Mouse (Mus musculus): Measurements from ENCODE around the gene Srrm4. TPM values are rescaled to one million over a fixed set of nuclear protein-coding genes. Genes with fewer than 3 reads are reported as not detected.

The Srrm4 gene
- polyA plus RNA-seq, 1 experiment from 2014 or later, result 20.7 TPM

DNA sequence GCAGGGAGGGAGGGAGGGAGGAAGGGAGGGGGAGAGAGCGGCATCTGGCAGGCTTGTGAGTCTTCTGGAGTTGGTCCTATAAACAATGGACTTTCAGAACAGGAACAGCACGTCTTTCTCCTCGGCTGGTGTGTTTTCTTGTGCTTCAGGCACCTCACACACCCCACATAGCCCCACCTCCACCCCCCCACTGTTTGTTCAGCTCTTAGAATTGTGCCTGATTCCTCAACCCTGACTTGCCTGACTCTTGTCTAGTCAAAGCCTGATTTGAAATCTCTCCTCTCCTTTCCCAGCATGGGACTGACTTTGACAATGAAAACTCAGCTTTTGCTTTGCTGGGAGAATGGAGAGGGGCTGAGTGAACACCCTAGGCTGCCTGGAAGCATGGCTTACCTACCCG lies 184.3 kb downstream of the Srrm4 start:
- Histone ChIP-seq H3K9me3 (ENCODE audit: control insufficient read depth, low read length) (no peaks in the 10 kb centered on the region), H3K4me1 (ENCODE audit: control insufficient read depth, insufficient read depth, low read length) (peaks cover 8% of the 10 kb centered on the region; the same call in 1 of the 2 replicates), H3K27ac (ENCODE audit: low read depth, low read length) (no peak overlapping the region), H3K4me3 (ENCODE audit: low read depth, low read length) (no peak overlapping the region), H3K27me3 (ENCODE audit: control insufficient read depth, insufficient read depth, low read length) (no peaks in the 10 kb centered on the region), H3K36me3 (ENCODE audit: control insufficient read depth, insufficient read depth, low read length) (no peaks in the 10 kb centered on the region), H3K4me2 (ENCODE audit: low read depth) (no peak overlapping the region), H3K9ac (ENCODE audit: low read length) (no peak overlapping the region)
- WGBS, result 38% methylated on average over 4 of the region's 4 CpGs
- DNase-seq (ENCODE audit: low spot score) (no peak), ATAC-seq (ENCODE audit: insufficient read depth, low FRiP score, low TSS enrichment) (no peak)

DNA sequence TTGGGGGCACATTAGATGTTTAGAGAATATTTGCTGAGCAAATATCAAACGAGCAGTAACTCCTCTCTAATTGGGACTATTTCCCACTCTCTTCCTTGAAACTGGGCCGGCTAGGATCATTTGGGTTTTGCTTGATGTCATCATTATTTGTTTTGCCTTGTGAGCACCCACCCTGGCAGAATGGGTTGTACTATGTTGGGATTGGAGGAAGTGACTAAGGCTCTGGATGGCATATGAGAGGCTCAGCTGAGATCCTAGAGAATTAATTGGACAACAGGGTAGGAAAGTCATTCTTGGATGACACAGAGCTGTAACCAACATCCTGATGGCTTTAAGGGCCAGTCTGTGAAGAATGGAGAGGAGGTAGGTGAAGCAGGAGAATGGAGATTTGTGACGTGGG lies 185.1 kb downstream of the Srrm4 start:
- no peaks in the 10 kb centered on the region for H3K27me3 ChIP-seq (ENCODE audit: control insufficient read depth, insufficient read depth, low read length)
- DNase-seq (ENCODE audit: low spot score) (no peak), ATAC-seq (ENCODE audit: insufficient read depth, low FRiP score, low TSS enrichment) (no peak)
- 77% methylated on average over 3 of the region's 3 CpGs for WGBS
- H3K4me1 ChIP-seq (ENCODE audit: control insufficient read depth, insufficient read depth, low read length), result peaks cover 8% of the 10 kb centered on the region; the same call in 1 of the 2 replicates
- no peaks in the 10 kb centered on the region for H3K36me3 ChIP-seq (ENCODE audit: control insufficient read depth, insufficient read depth, low read length)
- no peak overlapping the region for H3K27ac ChIP-seq (ENCODE audit: low read depth, low read length)
- H3K9me3 ChIP-seq (ENCODE audit: control insufficient read depth, low read length), result no peaks in the 10 kb centered on the region
- H3K4me3 ChIP-seq (ENCODE audit: low read depth, low read length), result no peak overlapping the region
- H3K9ac ChIP-seq (ENCODE audit: low read length), result no peak overlapping the region
- no peak overlapping the region for H3K4me2 ChIP-seq (ENCODE audit: low read depth)

DNA sequence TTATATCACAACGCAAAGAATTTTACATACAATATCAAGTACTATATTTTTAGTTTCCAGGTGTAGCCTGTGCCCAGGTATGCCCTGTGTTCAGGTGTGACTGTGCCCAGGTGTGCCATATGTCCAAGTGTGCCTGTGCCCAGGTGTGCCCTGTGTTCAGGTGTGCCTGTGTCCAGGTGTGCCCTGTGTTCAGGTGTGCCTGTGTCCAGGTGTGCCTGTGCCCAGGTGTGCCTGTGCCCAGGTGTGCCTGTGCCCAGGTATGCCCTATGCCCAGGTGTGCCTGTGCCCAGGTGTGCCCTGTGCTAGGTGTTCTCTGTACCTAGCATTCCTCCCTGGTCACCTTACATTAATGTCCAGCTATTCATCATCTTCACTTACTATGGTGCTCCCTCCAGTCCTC lies 185.7 kb downstream of the Srrm4 start:
- Histone ChIP-seq H3K9ac (ENCODE audit: low read length) (no peak overlapping the region), H3K27ac (ENCODE audit: low read depth, low read length) (no peak overlapping the region), H3K4me3 (ENCODE audit: low read depth, low read length) (no peak overlapping the region), H3K4me2 (ENCODE audit: low read depth) (no peak overlapping the region), H3K9me3 (ENCODE audit: control insufficient read depth, low read length) (no peaks in the 10 kb centered on the region), H3K4me1 (ENCODE audit: control insufficient read depth, insufficient read depth, low read length) (peaks cover 8% of the 10 kb centered on the region; the same call in 1 of the 2 replicates), H3K27me3 (ENCODE audit: control insufficient read depth, insufficient read depth, low read length) (no peaks in the 10 kb centered on the region), H3K36me3 (ENCODE audit: control insufficient read depth, insufficient read depth, low read length) (no peaks in the 10 kb centered on the region)
- 94% methylated on average over 1 of the region's 1 CpGs for WGBS
- ATAC-seq (ENCODE audit: insufficient read depth, low FRiP score, low TSS enrichment) (no peak), DNase-seq (ENCODE audit: low spot score) (no peak)

GRCm38 (mm10) chr5:116404063-116404462 lies 187.6 kb downstream of the Srrm4 start:
- Histone ChIP-seq H3K36me3 (ENCODE audit: control insufficient read depth, insufficient read depth, low read length) (no peaks in the 10 kb centered on the region), H3K27me3 (ENCODE audit: control insufficient read depth, insufficient read depth, low read length) (no peaks in the 10 kb centered on the region), H3K4me3 (ENCODE audit: low read depth, low read length) (no peak overlapping the region), H3K4me2 (ENCODE audit: low read depth) (no peak overlapping the region), H3K27ac (ENCODE audit: low read depth, low read length) (no peak overlapping the region), H3K4me1 (ENCODE audit: control insufficient read depth, insufficient read depth, low read length) (no peaks in the 10 kb centered on the region), H3K9me3 (ENCODE audit: control insufficient read depth, low read length) (no peaks in the 10 kb centered on the region), H3K9ac (ENCODE audit: low read length) (no peak overlapping the region)
- DNase-seq (ENCODE audit: low spot score) (no peak), ATAC-seq (ENCODE audit: insufficient read depth, low FRiP score, low TSS enrichment) (no peak)
- 79% methylated on average over 2 of the region's 2 CpGs for WGBS

DNA sequence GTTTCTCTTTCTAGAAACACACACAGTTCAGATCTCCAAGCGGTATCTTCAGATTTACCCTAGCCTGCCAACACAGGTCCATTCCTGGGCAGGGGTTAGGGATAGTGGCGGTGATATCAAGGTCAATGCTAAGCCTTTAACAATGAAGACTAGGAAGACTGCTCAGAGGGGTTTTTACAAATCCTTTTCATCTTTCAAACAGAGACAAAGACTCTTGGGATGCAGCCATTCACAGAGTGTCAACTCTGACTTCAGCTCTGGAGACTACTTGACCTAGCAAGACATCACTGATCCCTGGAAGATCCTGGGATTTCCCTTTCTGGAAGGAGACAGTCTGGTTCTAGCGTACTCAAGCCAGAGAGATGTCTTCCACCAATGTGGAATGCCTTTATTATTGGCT lies 190.8 kb downstream of the Srrm4 start:
- H3K27ac ChIP-seq (ENCODE audit: low read depth, low read length), result no peak overlapping the region
- no peak overlapping the region for H3K4me3 ChIP-seq (ENCODE audit: low read depth, low read length)
- no peaks in the 10 kb centered on the region for H3K27me3 ChIP-seq (ENCODE audit: control insufficient read depth, insufficient read depth, low read length)
- H3K9me3 ChIP-seq (ENCODE audit: control insufficient read depth, low read length), result no peaks in the 10 kb centered on the region
- no peak for DNase-seq (ENCODE audit: low spot score)
- H3K4me2 ChIP-seq (ENCODE audit: low read depth), result no peak overlapping the region
- ATAC-seq (ENCODE audit: insufficient read depth, low FRiP score, low TSS enrichment), result no peak
- H3K4me1 ChIP-seq (ENCODE audit: control insufficient read depth, insufficient read depth, low read length), result no peaks in the 10 kb centered on the region
- H3K36me3 ChIP-seq (ENCODE audit: control insufficient read depth, insufficient read depth, low read length), result no peaks in the 10 kb centered on the region
- H3K9ac ChIP-seq (ENCODE audit: low read length), result no peak overlapping the region
- WGBS, result 85% methylated on average over 3 of the region's 3 CpGs

DNA sequence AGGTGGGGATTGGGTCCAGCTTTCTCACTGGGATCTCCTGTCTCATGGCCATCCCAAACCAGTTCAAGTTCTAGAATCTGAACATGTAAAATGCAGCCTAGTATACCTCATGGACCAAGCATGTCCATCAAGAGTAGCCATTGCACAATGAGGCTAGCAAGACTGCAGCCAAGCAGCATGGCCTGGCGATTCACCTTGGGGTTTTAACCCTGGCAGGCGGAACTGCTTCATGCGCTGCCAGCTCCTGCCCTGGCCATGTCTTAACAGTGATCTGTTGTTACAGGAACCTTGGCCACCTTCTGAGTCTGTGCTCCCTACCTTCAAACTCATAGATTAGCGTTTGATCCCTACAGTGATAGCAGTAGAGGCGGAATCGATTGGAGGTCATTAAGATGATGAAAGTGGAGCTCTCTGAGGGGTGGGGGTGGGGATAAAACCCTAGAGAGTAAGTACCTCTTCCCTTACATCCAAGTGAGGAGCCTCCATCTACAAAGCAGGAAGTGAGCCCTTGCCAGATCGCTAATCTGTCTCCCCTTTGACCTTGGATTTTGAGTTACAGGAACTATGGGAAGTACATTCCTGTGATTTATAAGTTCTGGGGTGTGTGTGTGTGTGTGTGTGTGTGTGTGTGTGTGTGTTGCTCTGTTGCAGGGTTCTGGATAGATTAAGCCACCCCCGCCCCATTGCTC lies 191.4 kb downstream of the Srrm4 start:
- no peaks in the 10 kb centered on the region for H3K9me3 ChIP-seq (ENCODE audit: control insufficient read depth, low read length)
- H3K4me1 ChIP-seq (ENCODE audit: control insufficient read depth, insufficient read depth, low read length), result no peaks in the 10 kb centered on the region
- WGBS, result 80% methylated on average over 8 of the region's 8 CpGs
- DNase-seq (ENCODE audit: low spot score) (no peak), ATAC-seq (ENCODE audit: insufficient read depth, low FRiP score, low TSS enrichment) (no peak)
- no peaks in the 10 kb centered on the region for H3K36me3 ChIP-seq (ENCODE audit: control insufficient read depth, insufficient read depth, low read length)
- no peak overlapping the region for H3K4me2 ChIP-seq (ENCODE audit: low read depth)
- no peak overlapping the region for H3K4me3 ChIP-seq (ENCODE audit: low read depth, low read length)
- no peaks in the 10 kb centered on the region for H3K27me3 ChIP-seq (ENCODE audit: control insufficient read depth, insufficient read depth, low read length)
- no peak overlapping the region for H3K27ac ChIP-seq (ENCODE audit: low read depth, low read length)
- no peak overlapping the region for H3K9ac ChIP-seq (ENCODE audit: low read length)

- no peaks in the 10 kb centered on the region for H3K36me3 ChIP-seq (ENCODE audit: control insufficient read depth, insufficient read depth, low read length)
- H3K4me1 ChIP-seq (ENCODE audit: control insufficient read depth, insufficient read depth, low read length), result no peaks in the 10 kb centered on the region
- 81% methylated on average over 5 of the region's 5 CpGs for WGBS
- DNase-seq (ENCODE audit: low spot score) (no peak), ATAC-seq (ENCODE audit: insufficient read depth, low FRiP score, low TSS enrichment) (no peak)
- H3K9me3 ChIP-seq (ENCODE audit: control insufficient read depth, low read length), result no peaks in the 10 kb centered on the region
- H3K27me3 ChIP-seq (ENCODE audit: control insufficient read depth, insufficient read depth, low read length), result no peaks in the 10 kb centered on the region
- H3K27ac ChIP-seq (ENCODE audit: low read depth, low read length), result no peak overlapping the region
- H3K4me3 ChIP-seq (ENCODE audit: low read depth, low read length), result no peak overlapping the region
- no peak overlapping the region for H3K4me2 ChIP-seq (ENCODE audit: low read depth)
- no peak overlapping the region for H3K9ac ChIP-seq (ENCODE audit: low read length)
Observed at GRCm38 (mm10) chr5:116396104-116396503, 195.5 kb downstream of the Srrm4 start.

- H3K4me1 ChIP-seq (ENCODE audit: control insufficient read depth, insufficient read depth, low read length), result no peaks in the 10 kb centered on the region
- DNase-seq (ENCODE audit: low spot score) (no peak), ATAC-seq (ENCODE audit: insufficient read depth, low FRiP score, low TSS enrichment) (no peak)
- no peak overlapping the region for H3K27ac ChIP-seq (ENCODE audit: low read depth, low read length)
- H3K9ac ChIP-seq (ENCODE audit: low read length), result no peak overlapping the region
- no peaks in the 10 kb centered on the region for H3K36me3 ChIP-seq (ENCODE audit: control insufficient read depth, insufficient read depth, low read length)
- H3K4me3 ChIP-seq (ENCODE audit: low read depth, low read length), result no peak overlapping the region
- 84% methylated on average over 9 of the region's 9 CpGs for WGBS
- H3K9me3 ChIP-seq (ENCODE audit: control insufficient read depth, low read length), result no peaks in the 10 kb centered on the region
- H3K4me2 ChIP-seq (ENCODE audit: low read depth), result no peak overlapping the region
- H3K27me3 ChIP-seq (ENCODE audit: control insufficient read depth, insufficient read depth, low read length), result no peaks in the 10 kb centered on the region
Observed at GRCm38 (mm10) chr5:116392603-116393002, 199.0 kb downstream of the Srrm4 start.

DNA sequence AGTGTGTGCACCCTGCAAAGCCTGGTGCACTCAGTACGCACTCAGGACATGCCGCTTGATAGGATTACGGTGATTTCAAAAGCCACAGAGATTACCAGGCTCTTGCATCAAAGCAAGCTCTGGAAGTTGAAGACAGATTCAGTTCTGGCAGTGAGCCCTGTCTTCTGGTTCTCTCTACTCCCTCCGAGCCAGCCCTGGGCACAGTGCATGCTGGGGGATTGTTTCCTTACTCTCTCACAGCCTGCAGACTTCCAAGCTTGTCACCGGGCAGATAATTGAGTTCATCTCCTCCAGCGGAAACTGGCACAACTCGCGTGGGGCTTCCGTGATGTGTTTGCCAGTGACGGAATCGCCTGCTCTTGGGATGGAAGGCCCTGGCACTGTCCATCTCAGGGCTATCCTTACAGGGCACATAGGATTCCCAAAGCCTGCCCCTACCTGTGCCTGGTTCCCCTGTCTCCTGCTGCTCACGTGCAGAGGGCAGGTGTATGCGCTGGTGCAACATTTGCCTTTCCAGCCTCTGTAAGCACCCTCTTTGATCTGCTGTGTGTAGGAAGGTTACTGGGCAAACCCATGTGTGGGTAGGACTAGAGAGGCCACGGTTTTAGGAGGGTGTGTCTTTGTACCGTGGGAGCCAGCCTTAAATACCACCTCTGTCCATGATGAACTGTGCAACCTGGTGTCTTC lies 201.6 kb downstream of the Srrm4 start:
- H3K27me3 ChIP-seq (ENCODE audit: control insufficient read depth, insufficient read depth, low read length), result no peaks in the 10 kb centered on the region
- DNase-seq (ENCODE audit: low spot score) (no peak), ATAC-seq (ENCODE audit: insufficient read depth, low FRiP score, low TSS enrichment) (no peak)
- H3K4me3 ChIP-seq (ENCODE audit: low read depth, low read length), result no peak overlapping the region
- WGBS, result 86% methylated on average over 15 of the region's 15 CpGs
- H3K4me1 ChIP-seq (ENCODE audit: control insufficient read depth, insufficient read depth, low read length), result no peaks in the 10 kb centered on the region
- H3K4me2 ChIP-seq (ENCODE audit: low read depth), result no peak overlapping the region
- H3K9ac ChIP-seq (ENCODE audit: low read length), result no peak overlapping the region
- H3K27ac ChIP-seq (ENCODE audit: low read depth, low read length), result no peak overlapping the region
- H3K9me3 ChIP-seq (ENCODE audit: control insufficient read depth, low read length), result no peaks in the 10 kb centered on the region
- H3K36me3 ChIP-seq (ENCODE audit: control insufficient read depth, insufficient read depth, low read length), result no peaks in the 10 kb centered on the region
